Mouse (Mus musculus) cerebellum, adult 2 months (tissue): Measurements from ENCODE around the gene Kcnma1.

Experiments
- CTCF ChIP-seq: fragments of 200-500 bp; IDR thresholded peaks from 2 replicates; pipeline ENCODE4 v1.5.1; 2011; ENCODE audit warnings: low read depth, mild to moderate bottlenecking, control low read depth, low read length, moderate library complexity, borderline replicate concordance; ENCODE audit not compliant: insufficient read depth
- POLR2A ChIP-seq: fragments of 200-500 bp; IDR thresholded peaks from 2 replicates; pipeline ENCODE4 v1.6.1; 2011; ENCODE audit warnings: low read length, control low read depth, borderline replicate concordance; ENCODE audit not compliant: insufficient read depth

DNA sequence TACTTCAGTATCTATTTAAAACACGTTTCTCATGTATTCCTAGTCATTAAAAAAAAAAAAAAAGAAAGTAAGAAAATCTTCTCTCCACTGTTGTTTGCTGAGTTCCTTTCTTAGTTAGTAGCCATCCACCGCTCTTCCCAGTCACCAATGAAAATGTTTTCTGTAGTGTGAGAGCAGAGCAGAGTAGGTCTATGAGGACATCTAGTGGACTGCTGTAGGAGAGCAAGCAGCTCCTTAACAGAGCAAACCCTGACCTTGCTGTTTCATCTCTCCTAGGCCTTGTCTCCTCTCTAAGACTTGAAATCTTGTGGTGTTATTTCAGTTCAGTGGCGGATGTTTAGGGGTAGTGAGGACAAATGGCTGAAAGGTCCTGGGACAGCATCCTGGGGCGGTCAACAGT, 585.2 kb downstream of the Kcnma1 start:
- TF ChIP-seq CTCF, result peak; percentile 50; the same call in 1 of the 2 replicates
- TF ChIP-seq POLR2A, result no peak
